Mouse (Mus musculus) embryonic facial prominence, embryonic 11.5 days (tissue): Measurements from ENCODE around the gene Syn3. TPM values are rescaled to one million over a fixed set of nuclear protein-coding genes. Genes with fewer than 3 reads are reported as not detected.

Source experiments
- ATAC-seq: fragments of 200-750 bp; cut with Nextera tagmentation; replicated peaks from 2 replicates; pipeline ENCODE4 v1.8.0; 2017; ENCODE audit warnings: low read depth; ENCODE audit not compliant: insufficient number of reproducible peaks, low FRiP score, low TSS enrichment
- DNase-seq: peaks from one replicate; pipeline ENCODE4 v3.0.0-alpha.2; 2015; ENCODE audit warnings: low spot score
- H3K27ac ChIP-seq: fragments of 300-500 bp; sonication (generic); replicated peaks from 2 replicates; pipeline ENCODE4 v1.5.1; 2014; ENCODE audit warnings: mild to moderate bottlenecking, low read depth, low read length, control low read depth
- H3K27me3 ChIP-seq: fragments of 300-500 bp; sonication (generic); 2 replicates; pipeline ENCODE4 v1.6.1; 2014; ENCODE audit warnings: mild to moderate bottlenecking, low read length, moderate library complexity, mixed read lengths; ENCODE audit not compliant: control insufficient read depth, insufficient read depth
- H3K36me3 ChIP-seq: fragments of 300-500 bp; sonication (generic); replicated peaks from 2 replicates; pipeline ENCODE4 v1.6.1; 2014; ENCODE audit warnings: low read depth, mild to moderate bottlenecking, low read length, moderate library complexity, mixed read lengths; ENCODE audit not compliant: control insufficient read depth, insufficient read depth
- H3K4me1 ChIP-seq: fragments of 300-500 bp; sonication (generic); 2 replicates; pipeline ENCODE4 v1.6.1; 2014; ENCODE audit warnings: low read length, mixed read lengths; ENCODE audit not compliant: control insufficient read depth, insufficient read depth
- H3K4me2 ChIP-seq: fragments of 300-500 bp; sonication (generic); 2 replicates; pipeline ENCODE4 v1.6.1; 2014; ENCODE audit warnings: low read depth, mild to moderate bottlenecking, control low read depth, low read length, moderate library complexity
- H3K4me3 ChIP-seq: fragments of 300-500 bp; sonication (generic); 2 replicates; pipeline ENCODE4 v1.5.1; 2014; ENCODE audit warnings: low read depth, low read length, control low read depth
- H3K9ac ChIP-seq: fragments of 300-500 bp; sonication (generic); replicated peaks from 2 replicates; pipeline ENCODE4 v1.6.1; 2014; ENCODE audit warnings: mild to moderate bottlenecking, control low read depth, low read length
- H3K9me3 ChIP-seq: fragments of 300-500 bp; sonication (generic); replicated peaks from 2 replicates; pipeline ENCODE4 v1.6.1; 2016; ENCODE audit warnings: mild to moderate bottlenecking, low read length, inconsistent platforms, mixed read lengths; ENCODE audit not compliant: control insufficient read depth
- WGBS: fragments of 180-500 bp; shearing (Covaris S2); extraction: QIAGEN DNeasy Blood & Tissue Kit; methylation state at CpG from one replicate; pipeline ENCODE4 v1.1.7; 2014; 5-methylcytosine and 5-hydroxymethylcytosine counted together
- polyA plus RNA-seq: library from polyadenylated mRNA; unstranded; fragments of >200 nt; fragmentation: Nextera tagmentation; extraction: Ambion mirVana; gene quantifications from 2 replicates; pipeline ENCODE4 v1.2.1, GENCODE M21; 2014

Syn3 gene
- polyA plus RNA-seq, 1 experiment from 2014 or later, result 3.1 TPM

- Histone ChIP-seq H3K4me2 (peak overlapping the region; percentile 58), H3K4me3 (peak overlapping the region; percentile 23), H3K4me1 (peaks cover 15% of the 10 kb centered on the region), H3K27me3 (no peaks in the 10 kb centered on the region), H3K9ac (peak overlapping the region; percentile 41), H3K36me3 (no peaks in the 10 kb centered on the region), H3K9me3 (no peaks in the 10 kb centered on the region), H3K27ac (peak overlapping the region; percentile 87)
- 11% methylated on average over 13 of the region's 13 CpGs for WGBS
- ATAC-seq, result peak; percentile 66
- peak; percentile 86 for DNase-seq
Measured at GRCm38 (mm10) chr10:86295454-86296098, 203.1 kb downstream of the Syn3 start.

GRCm38 (mm10) chr10:86294599-86295365 is 203.9 kb downstream of the Syn3 start:
- Histone ChIP-seq H3K9me3 (no peaks in the 10 kb centered on the region), H3K4me3 (no peak overlapping the region), H3K9ac (peak overlapping the region; percentile 29), H3K27me3 (no peaks in the 10 kb centered on the region), H3K27ac (peak overlapping the region; percentile 87), H3K4me2 (peak overlapping the region; percentile 23), H3K4me1 (peaks cover 15% of the 10 kb centered on the region), H3K36me3 (no peaks in the 10 kb centered on the region)
- whole genome bisulfite sequencing, result 47% methylated on average over 10 of the region's 10 CpGs
- peak; percentile 59 for DNase-seq
- ATAC-seq, result peak; percentile 76

- H3K27ac ChIP-seq, result peak overlapping the region; percentile 87; the same call in 1 of the 2 replicates
- 66% methylated on average over 1 of the region's 1 CpGs for WGBS
- no peaks in the 10 kb centered on the region for H3K9me3 ChIP-seq
- no peak overlapping the region for H3K9ac ChIP-seq
- H3K4me2 ChIP-seq, result no peak overlapping the region
- DNase-seq (no peak), ATAC-seq (no peak)
- H3K4me3 ChIP-seq, result no peak overlapping the region
- peaks cover 15% of the 10 kb centered on the region for H3K4me1 ChIP-seq
- no peaks in the 10 kb centered on the region for H3K36me3 ChIP-seq
- H3K27me3 ChIP-seq, result no peaks in the 10 kb centered on the region
Measured at GRCm38 (mm10) chr10:86293880-86294279, 204.8 kb downstream of the Syn3 start.

GRCm38 (mm10) chr10:86290109-86290771 is 208.5 kb downstream of the Syn3 start:
- no peaks in the 10 kb centered on the region for H3K36me3 ChIP-seq
- H3K9ac ChIP-seq, result no peak overlapping the region
- no peak overlapping the region for H3K27ac ChIP-seq
- ATAC-seq (no peak), DNase-seq (no peak)
- H3K9me3 ChIP-seq, result no peaks in the 10 kb centered on the region
- H3K4me1 ChIP-seq, result peaks cover 8% of the 10 kb centered on the region
- H3K27me3 ChIP-seq, result no peaks in the 10 kb centered on the region
- no peak overlapping the region for H3K4me3 ChIP-seq
- H3K4me2 ChIP-seq, result no peak overlapping the region
- 78% methylated on average over 8 of the region's 8 CpGs for WGBS

- Histone ChIP-seq H3K9ac (no peak overlapping the region), H3K27ac (no peak overlapping the region), H3K9me3 (no peaks in the 10 kb centered on the region), H3K4me3 (no peak overlapping the region), H3K4me2 (no peak overlapping the region), H3K4me1 (no peaks in the 10 kb centered on the region), H3K36me3 (no peaks in the 10 kb centered on the region), H3K27me3 (no peaks in the 10 kb centered on the region)
- no peak for ATAC-seq
- 90% methylated on average over 7 of the region's 7 CpGs for WGBS
- no peak for DNase-seq
Measured at GRCm38 (mm10) chr10:86286508-86286907, 212.2 kb downstream of the Syn3 start.

- 86% methylated on average over 8 of the region's 8 CpGs for WGBS
Measured at GRCm38 (mm10) chr10:86281238-86281637, 217.5 kb downstream of the Syn3 start.

GRCm38 (mm10) chr10:86279579-86280168 is 219.0 kb downstream of the Syn3 start:
- Histone ChIP-seq H3K4me3 (no peak overlapping the region), H3K36me3 (no peaks in the 10 kb centered on the region), H3K9ac (no peak overlapping the region), H3K4me2 (no peak overlapping the region), H3K9me3 (no peaks in the 10 kb centered on the region), H3K4me1 (no peaks in the 10 kb centered on the region), H3K27ac (no peak overlapping the region), H3K27me3 (no peaks in the 10 kb centered on the region)
- ATAC-seq (no peak), DNase-seq (no peak)
- 80% methylated on average over 7 of the region's 7 CpGs for WGBS

More at GRCm38 (mm10) chr10:86281238-86281637, 217.5 kb downstream of the Syn3 start:
- Histone ChIP-seq H3K4me3 (no peak overlapping the region), H3K9ac (no peak overlapping the region), H3K9me3 (no peaks in the 10 kb centered on the region), H3K4me1 (no peaks in the 10 kb centered on the region), H3K27ac (no peak overlapping the region), H3K4me2 (no peak overlapping the region), H3K27me3 (no peaks in the 10 kb centered on the region), H3K36me3 (no peaks in the 10 kb centered on the region)
- no peak for DNase-seq
- ATAC-seq, result no peak
